Mouse (Mus musculus): Measurements from ENCODE around the gene Mlycd.
"Not testable (repeated sequence)": the region's sequence is repeated elsewhere in the genome, so short reads cannot be mapped to it uniquely, and the experiment has no call there.

Gene Mlycd

GRCm38 (mm10) chr8:119394524-119395026, at the start of gene Mlycd:
Gene Mlycd (plus strand): TSS chr8:119394878.
- peak; percentile 95 for DNase-seq (ENCODE audit: inconsistent ontology term)

- peak; percentile 14 for DNase-seq (ENCODE audit: inconsistent ontology term)
Measured at GRCm38 (mm10) chr8:119345029-119345682, 49.5 kb upstream of the Mlycd start.

- DNase-seq (ENCODE audit: inconsistent ontology term), result no peak
Measured at GRCm38 (mm10) chr8:119345683-119346075, 49.0 kb upstream of the Mlycd start.

GRCm38 (mm10) chr8:119351647-119352046, 43.0 kb upstream of the Mlycd start:
- DNase-seq (ENCODE audit: inconsistent ontology term), result no peak

- no peak for DNase-seq (ENCODE audit: inconsistent ontology term)
Measured at GRCm38 (mm10) chr8:119352977-119353658, 41.6 kb upstream of the Mlycd start.

- no peak for DNase-seq (ENCODE audit: inconsistent ontology term)
Measured at GRCm38 (mm10) chr8:119353659-119354023, 41.0 kb upstream of the Mlycd start.

GRCm38 (mm10) chr8:119356631-119357030, 38.0 kb upstream of the Mlycd start:
- DNase-seq (ENCODE audit: inconsistent ontology term), result not testable (repeated sequence)

DNA sequence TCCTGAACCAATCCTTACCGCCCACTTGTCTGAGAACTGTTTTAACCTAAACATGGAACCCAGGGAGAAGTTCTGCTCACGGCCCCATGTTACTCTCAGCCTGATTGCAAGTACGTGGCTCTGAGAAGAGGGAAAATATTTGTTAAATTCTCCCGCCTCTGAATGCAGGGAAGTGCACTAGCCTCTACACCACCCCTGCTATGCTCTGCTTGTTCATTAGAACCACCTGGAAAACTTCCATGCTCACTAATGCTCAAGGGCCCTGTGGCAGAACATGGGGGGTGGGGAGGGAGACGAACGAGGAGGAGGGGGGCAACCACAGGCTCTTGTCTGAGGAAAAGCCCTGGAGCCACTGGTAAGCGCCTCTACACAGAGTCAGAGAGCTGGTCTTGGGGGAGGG, 36.5 kb upstream of the Mlycd start:
- DNase-seq (ENCODE audit: inconsistent ontology term), result no peak

DNA sequence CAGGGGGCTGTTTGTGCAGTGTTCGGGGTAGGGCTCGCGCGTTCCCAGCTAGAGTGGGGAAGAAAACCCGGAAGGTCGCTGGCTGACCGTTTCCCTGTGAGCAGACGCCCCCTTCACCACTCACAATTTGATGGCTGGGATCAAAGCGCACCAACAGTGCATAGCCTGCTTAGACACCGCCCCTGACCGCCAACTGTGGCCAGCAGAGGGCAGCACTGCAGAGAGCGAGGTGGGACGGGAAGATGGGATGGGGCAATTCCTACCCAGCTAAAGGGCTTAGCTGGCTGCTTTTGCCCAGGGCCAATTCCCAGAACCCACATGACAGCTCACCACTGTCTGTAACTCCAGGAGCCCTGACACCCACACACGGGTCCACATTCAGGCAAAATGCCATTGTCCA, 35.8 kb upstream of the Mlycd start:
- DNase-seq (ENCODE audit: inconsistent ontology term), result peak; percentile 27

DNA sequence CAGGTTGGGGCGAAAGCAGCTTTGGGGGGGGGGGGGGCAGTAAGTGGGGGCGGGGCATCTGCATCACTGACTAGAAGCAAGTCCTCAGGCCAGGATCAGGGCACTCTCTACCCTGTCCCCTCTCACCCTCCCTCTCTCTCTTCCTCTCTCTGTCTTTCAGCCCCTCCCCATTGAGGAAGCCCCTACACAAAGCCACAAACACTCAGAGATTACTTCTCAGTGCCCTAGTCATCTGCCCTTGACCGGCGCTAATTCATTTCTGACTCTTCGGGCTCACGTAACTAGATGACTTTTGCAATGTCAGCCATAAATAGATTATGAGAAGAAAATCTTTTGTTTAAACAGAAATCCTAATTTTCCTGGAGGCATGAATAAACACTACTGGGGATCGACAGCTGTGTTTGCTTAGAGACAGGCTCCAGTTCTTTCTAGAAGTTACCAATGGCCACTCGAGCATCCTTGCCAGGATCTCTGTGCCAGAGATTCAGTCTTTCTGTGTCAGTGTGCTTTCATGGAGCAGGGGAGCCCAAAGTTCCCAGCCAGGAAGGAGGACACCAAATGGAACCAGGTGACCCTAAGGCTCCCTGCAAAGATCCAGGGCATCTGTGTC, 33.9 kb upstream of the Mlycd start:
- DNase-seq (ENCODE audit: inconsistent ontology term), result no peak

- not testable (repeated sequence) for DNase-seq (ENCODE audit: inconsistent ontology term)
Measured at GRCm38 (mm10) chr8:119374716-119375115, 20.0 kb upstream of the Mlycd start.

GRCm38 (mm10) chr8:119378476-119378875, 16.2 kb upstream of the Mlycd start:
- no peak for DNase-seq (ENCODE audit: inconsistent ontology term)

- DNase-seq (ENCODE audit: inconsistent ontology term), result no peak
Measured at GRCm38 (mm10) chr8:119380619-119381018, 14.1 kb upstream of the Mlycd start.

DNA sequence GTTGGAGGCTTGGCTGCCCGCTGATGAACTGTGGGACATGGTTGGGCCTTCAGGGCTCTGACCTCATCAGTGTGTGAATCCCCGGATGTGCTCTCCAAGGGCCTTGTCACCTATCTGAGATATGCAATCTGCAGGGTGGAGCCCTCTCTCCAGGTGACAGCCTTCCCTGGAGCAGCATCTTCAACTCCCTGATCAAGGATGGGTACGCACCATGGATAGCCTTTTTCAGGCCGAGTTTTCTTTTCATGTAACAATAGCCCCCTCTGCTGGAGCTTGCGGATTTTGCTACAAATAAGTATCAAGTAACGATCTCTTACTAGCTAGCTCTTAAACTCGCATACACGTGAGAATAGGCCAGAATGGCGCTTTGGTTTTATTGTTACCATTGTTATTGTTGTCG, 10.2 kb upstream of the Mlycd start:
- peak; percentile 29 for DNase-seq (ENCODE audit: inconsistent ontology term)

DNA sequence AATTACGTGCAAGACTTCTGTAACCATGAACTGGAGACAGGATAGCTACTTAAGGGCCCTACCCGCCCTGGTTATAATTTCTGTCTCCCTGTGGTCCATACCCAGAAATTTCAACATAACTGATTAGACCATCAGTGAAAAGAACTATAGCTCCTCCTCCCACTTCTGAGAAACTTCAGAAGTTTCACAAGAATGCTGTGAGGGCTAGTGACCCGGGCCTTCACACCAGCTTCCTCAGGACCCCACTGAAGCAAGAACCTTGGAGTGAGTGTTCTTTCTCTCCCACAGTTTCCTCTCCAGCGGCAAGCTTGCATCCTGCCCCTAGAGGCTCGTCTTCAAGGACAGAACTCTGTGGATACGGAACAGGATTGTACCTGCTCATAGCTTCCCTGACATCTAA, 8.8 kb upstream of the Mlycd start:
- no peak for DNase-seq (ENCODE audit: inconsistent ontology term)

DNA sequence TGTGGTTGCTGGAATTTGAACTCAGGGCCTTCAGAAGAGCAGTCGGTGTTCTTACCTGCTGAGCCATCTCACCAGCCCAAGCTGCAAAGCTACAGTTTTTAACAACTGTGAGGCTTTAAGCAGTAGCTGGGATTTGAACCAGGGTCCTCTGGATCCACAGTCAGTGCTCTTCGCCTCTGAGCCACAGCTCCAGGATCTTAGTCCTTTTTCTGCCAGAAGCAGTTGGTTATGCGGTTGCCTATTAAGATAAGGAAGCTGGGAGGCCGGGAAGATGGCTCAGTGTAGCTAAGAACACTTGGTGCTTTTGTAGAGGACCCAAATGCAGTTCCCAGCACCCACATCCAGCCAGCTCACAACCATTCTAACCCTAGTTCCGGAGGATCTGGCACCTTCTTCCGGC, 7.7 kb upstream of the Mlycd start:
- no peak for DNase-seq (ENCODE audit: inconsistent ontology term)

DNA sequence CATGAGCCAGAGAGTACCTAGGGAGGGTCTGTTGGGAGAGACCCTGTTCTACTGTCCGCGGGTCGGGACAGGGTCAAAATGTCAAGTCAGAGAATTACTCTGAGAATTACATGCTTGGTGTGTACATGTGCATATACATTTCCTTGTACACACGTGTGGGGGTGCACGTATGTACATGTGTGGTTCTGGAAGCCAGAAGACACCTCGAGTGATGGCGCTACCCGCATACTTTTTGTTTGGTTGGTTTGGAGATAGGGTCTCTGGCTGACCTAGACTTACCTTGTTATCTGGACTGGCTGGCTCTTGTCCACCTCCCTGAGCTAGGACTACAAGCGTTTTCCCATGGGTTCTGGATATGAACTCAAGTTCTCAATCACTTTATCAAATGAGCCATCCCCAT, 581 bp upstream of the Mlycd start:
- no peak for DNase-seq (ENCODE audit: inconsistent ontology term)

- DNase-seq (ENCODE audit: inconsistent ontology term), result no peak
Measured at GRCm38 (mm10) chr8:119395072-119395950, 633 bp downstream of the Mlycd start.

- no peak for DNase-seq (ENCODE audit: inconsistent ontology term)
Measured at GRCm38 (mm10) chr8:119398558-119398957, 3.9 kb downstream of the Mlycd start.

DNA sequence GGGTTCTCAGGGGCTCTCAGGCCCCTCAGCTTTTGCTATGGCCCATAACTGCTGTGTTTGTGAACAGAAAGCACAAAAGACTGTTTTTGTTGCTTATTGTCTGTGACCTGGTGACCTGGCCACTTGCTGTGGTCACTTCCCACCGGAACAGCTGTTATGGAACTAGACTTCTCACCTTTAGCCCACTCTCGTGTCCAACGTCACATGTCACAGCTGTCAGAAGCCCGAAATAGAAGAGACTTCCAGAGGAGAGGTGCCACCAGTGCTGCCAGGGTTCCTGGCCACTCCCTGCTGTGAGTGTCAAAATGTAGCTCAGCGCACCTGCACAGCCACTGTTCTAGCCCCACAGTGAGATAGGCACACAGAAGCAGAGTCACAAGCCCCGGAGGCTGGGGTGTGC, 4.6 kb downstream of the Mlycd start:
- no peak for DNase-seq (ENCODE audit: inconsistent ontology term)

DNA sequence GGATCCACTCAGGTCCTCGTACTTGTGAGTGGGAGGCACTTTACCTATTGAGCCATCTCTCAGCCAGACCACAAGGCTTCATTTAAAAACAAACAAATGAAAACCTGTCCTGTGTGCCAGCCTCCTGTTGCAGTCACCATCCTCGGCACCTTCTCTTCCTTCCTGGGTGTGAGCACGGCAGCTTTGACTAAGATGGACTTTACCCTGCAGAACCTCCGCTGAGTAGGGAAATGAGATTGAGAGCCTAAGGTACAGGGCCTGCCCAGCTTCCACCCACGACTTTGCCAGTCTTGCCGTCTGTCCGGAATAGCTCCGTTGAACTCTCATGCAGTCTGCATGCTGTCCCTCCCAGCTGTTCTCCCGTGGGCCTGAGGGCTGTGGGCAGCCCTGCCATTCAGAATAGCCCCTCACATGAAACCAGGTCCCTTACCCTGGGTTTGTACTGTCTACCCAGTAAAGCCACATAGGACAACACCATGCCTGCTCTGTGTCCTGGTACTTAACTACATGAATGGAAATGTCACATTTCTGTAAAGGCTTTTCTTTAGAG, 5.5 kb downstream of the Mlycd start:
- no peak for DNase-seq (ENCODE audit: inconsistent ontology term)

DNA sequence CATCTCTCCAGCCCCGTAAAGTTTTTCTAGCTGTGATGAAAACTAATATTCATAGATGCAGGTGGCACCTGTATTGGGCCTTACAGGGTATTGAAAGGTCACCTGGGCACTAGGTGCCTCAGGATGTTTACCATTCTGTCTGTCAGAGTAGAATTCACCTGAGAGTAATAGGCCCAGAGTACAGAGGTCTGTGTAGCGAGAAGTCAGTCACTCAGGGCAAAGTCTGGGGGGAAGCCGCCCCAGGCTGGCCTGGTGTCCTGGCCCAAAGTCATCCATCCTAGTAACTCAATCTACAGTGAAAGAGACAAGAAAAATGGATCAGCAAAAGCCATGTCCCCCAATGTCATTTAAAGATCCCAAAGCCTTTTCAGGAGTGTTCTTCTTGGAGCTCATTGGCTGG, 6.2 kb downstream of the Mlycd start:
- DNase-seq (ENCODE audit: inconsistent ontology term), result no peak
